Mouse (Mus musculus) liver, embryonic 14.5 days (tissue): ENCODE measurements around the gene Syt9.

Experiments used
- CTCF ChIP-seq: IDR thresholded peaks from 2 replicates; pipeline ENCODE4 v1.5.1; 2016; ENCODE audit warnings: antibody characterized with exemption, low read depth, control low read depth
- EP300 ChIP-seq: IDR thresholded peaks from 2 replicates; pipeline ENCODE4 v1.6.1; 2016; ENCODE audit warnings: antibody characterized with exemption, low read depth

DNA sequence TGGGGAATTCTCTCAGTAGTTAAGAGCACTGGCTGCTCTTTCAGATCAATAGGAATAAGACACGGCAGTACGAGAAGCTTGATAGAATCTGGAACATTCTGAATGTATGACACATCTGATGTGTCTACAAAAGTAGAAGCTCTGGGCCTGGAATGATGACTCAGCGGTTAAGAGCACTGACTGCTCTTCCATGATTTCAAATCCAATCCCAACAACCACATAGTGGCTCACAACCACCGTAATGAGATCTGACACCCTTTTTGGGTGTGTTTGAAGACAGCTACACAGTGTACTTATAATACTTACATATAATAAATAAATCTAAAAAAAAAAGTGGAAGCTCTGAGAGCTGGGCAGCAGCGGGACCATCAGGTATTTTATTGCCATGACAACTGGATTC, 31.5 kb upstream of the Syt9 start:
- TF ChIP-seq CTCF (no peak), EP300 (no peak)
